Mouse (Mus musculus) R1 (cell line): ENCODE data around the gene Btbd2.
A peak's percentile ranks its signal among the peaks of the same experiment; 100 is the strongest.

ENCODE experiments used
- DNase-seq: peaks from one replicate; pipeline ENCODE4 v3.0.0-alpha.2; 2018; ENCODE audit warnings: low read depth, low spot score

Gene Btbd2

GRCm38 (mm10) chr10:80646936-80647335 is 9.9 kb downstream of the Btbd2 start:
- no peak for DNase-seq

- DNase-seq, result no peak
Observed at GRCm38 (mm10) chr10:80635345-80635744, 21.5 kb downstream of the Btbd2 start.

GRCm38 (mm10) chr10:80628925-80629324 is 27.9 kb downstream of the Btbd2 start:
- DNase-seq, result no peak

GRCm38 (mm10) chr10:80627685-80628084 is 29.2 kb downstream of the Btbd2 start:
- DNase-seq, result no peak

- DNase-seq, result no peak
Observed at GRCm38 (mm10) chr10:80625764-80626163, 31.1 kb downstream of the Btbd2 start.

GRCm38 (mm10) chr10:80623457-80624191 is 33.2 kb downstream of the Btbd2 start:
- peak; percentile 68 for DNase-seq

GRCm38 (mm10) chr10:80622661-80623456 is 34.0 kb downstream of the Btbd2 start, which contains the start of gene Csnk1g2:
Csnk1g2 (plus strand) TSS chr10:80622838.
- peak; percentile 59 for DNase-seq

- DNase-seq, result peak; percentile 100
Observed at GRCm38 (mm10) chr10:80621940-80622660, 34.8 kb downstream of the Btbd2 start.

GRCm38 (mm10) chr10:80621690-80621939 is 35.3 kb downstream of the Btbd2 start:
- DNase-seq, result no peak

GRCm38 (mm10) chr10:80620796-80621689 is 35.8 kb downstream of the Btbd2 start:
- no peak for DNase-seq

- DNase-seq, result no peak
Observed at GRCm38 (mm10) chr10:80620365-80620764, 36.5 kb downstream of the Btbd2 start.

- peak; percentile 94 for DNase-seq
Observed at GRCm38 (mm10) chr10:80619465-80620244, 37.2 kb downstream of the Btbd2 start.

GRCm38 (mm10) chr10:80618181-80618580 is 38.7 kb downstream of the Btbd2 start:
- DNase-seq, result no peak

GRCm38 (mm10) chr10:80614351-80614750 is 42.5 kb downstream of the Btbd2 start:
- no peak for DNase-seq

- DNase-seq, result peak; percentile 70
Observed at GRCm38 (mm10) chr10:80613821-80614220, 43.0 kb downstream of the Btbd2 start.

- no peak for DNase-seq
Observed at GRCm38 (mm10) chr10:80611905-80612304, 45.0 kb downstream of the Btbd2 start.

GRCm38 (mm10) chr10:80611024-80611423 is 45.8 kb downstream of the Btbd2 start:
- peak; percentile 62 for DNase-seq

GRCm38 (mm10) chr10:80610116-80610785 is 46.6 kb downstream of the Btbd2 start:
- DNase-seq, result no peak

- DNase-seq, result no peak
Observed at GRCm38 (mm10) chr10:80609269-80609924, 47.5 kb downstream of the Btbd2 start.
